Mouse (Mus musculus) G1E (cell line): ENCODE results near the gene Ddr2. TPM values are rescaled to one million over a fixed set of nuclear protein-coding genes. Genes with fewer than 3 reads are reported as not detected.
"Not testable (repeated sequence)": the region's sequence is repeated elsewhere in the genome, so short reads cannot be mapped to it uniquely, and the experiment has no call there.

ENCODE experiments used
- ATAC-seq: 2 replicates; pipeline ENCODE4 v1.8.0; 2016; ENCODE audit warnings: mild to moderate bottlenecking; ENCODE audit not compliant: insufficient number of reproducible peaks, poor library complexity, low FRiP score, severe bottlenecking; ENCODE audit errors: extremely low read depth
- DNase-seq: peaks from one replicate; pipeline ENCODE4 v3.0.0; 2012; ENCODE audit warnings: low spot score
- H3K27me3 ChIP-seq: 2 replicates; pipeline ENCODE4 v1.6.1; 2012; ENCODE audit warnings: mild to moderate bottlenecking, low read length, inconsistent platforms; ENCODE audit not compliant: insufficient read depth
- H3K36me3 ChIP-seq: replicated peaks from 2 replicates; pipeline ENCODE3; 2012; ENCODE audit warnings: mild to moderate bottlenecking, inconsistent platforms
- H3K4me1 ChIP-seq: 2 replicates; pipeline ENCODE4 v1.6.1; 2012; ENCODE audit warnings: low read depth, low read length, inconsistent platforms, mixed read lengths; ENCODE audit not compliant: insufficient read depth
- H3K4me3 ChIP-seq: 2 replicates; pipeline ENCODE4 v1.5.1; 2012; ENCODE audit warnings: low read depth, mild to moderate bottlenecking, inconsistent platforms, low read length, moderate library complexity, mixed read lengths
- H3K9me3 ChIP-seq: replicated peaks from 2 replicates; pipeline ENCODE4 v1.6.1; 2012; ENCODE audit warnings: inconsistent platforms
- CTCF ChIP-seq: IDR thresholded peaks from 2 replicates; pipeline ENCODE4 v1.5.1; 2012; ENCODE audit warnings: low read depth, low read length, inconsistent platforms, mixed read lengths
- GATA1 ChIP-seq: IDR thresholded peaks from 2 replicates; pipeline ENCODE4 v1.6.1; 2012; ENCODE audit warnings: borderline replicate concordance, low read length, inconsistent platforms, mixed read lengths
- GATA2 ChIP-seq: IDR thresholded peaks from 2 replicates; pipeline ENCODE4 v1.6.1; 2012; ENCODE audit warnings: low read depth, low read length, inconsistent platforms, borderline replicate concordance
- POLR2AphosphoS5 ChIP-seq: IDR thresholded peaks from 2 replicates; pipeline ENCODE4 v1.6.1; 2012; ENCODE audit warnings: low read depth, low read length, inconsistent platforms; ENCODE audit not compliant: insufficient replicate concordance
- TAL1 ChIP-seq: conservative IDR thresholded peaks from 2 replicates; pipeline ENCODE4 v1.6.1; 2012; ENCODE audit warnings: low read depth, low read length, inconsistent platforms, mixed read lengths
- polyA plus RNA-seq: library from polyadenylated mRNA; stranded (reverse); fragments of >175 nt; gene quantifications from 2 replicates; pipeline ENCODE4 v1.2.3, GENCODE M21; 2012
- total RNA-seq, 2 experiments: library from RNA; stranded (forward) in 1 of 2; stranded (reverse) in 1 of 2; fragments of 200-1000 nt in 1 of 2; fragments of >200 nt in 1 of 2; fragmentation: Nextera tagmentation in 1 of 2; gene quantifications; 2 replicates each; pipeline ENCODE4 v1.2.3; 2014 to 2017

Ddr2 gene
- total and polyA plus RNA-seq, 3 experiments: 0.05 to 0.08 TPM; not detected in 1

- no peak overlapping the region for H3K4me3 ChIP-seq
- H3K9me3 ChIP-seq: no peaks in the 10 kb centered on the region
- no peaks in the 10 kb centered on the region for H3K27me3 ChIP-seq
- H3K36me3 ChIP-seq: no peaks in the 10 kb centered on the region
- TF ChIP-seq GATA1 (no peak), GATA2 (no peak), CTCF (no peak), POLR2AphosphoS5 (no peak), TAL1 (no peak)
- no peaks in the 10 kb centered on the region for H3K4me1 ChIP-seq
- DNase-seq: no peak
- no peak for ATAC-seq
Measured at GRCm38 (mm10) chr1:170006516-170006915, 104.0 kb downstream of the Ddr2 start.

- Histone ChIP-seq H3K9me3 (no peaks in the 10 kb centered on the region), H3K4me1 (no peaks in the 10 kb centered on the region), H3K36me3 (no peaks in the 10 kb centered on the region), H3K4me3 (no peak overlapping the region), H3K27me3 (no peaks in the 10 kb centered on the region)
- no peak for DNase-seq
- ATAC-seq: no peak
- TF ChIP-seq GATA1: no peak
- TF ChIP-seq TAL1: no peak
- no peak for TF ChIP-seq POLR2AphosphoS5
- TF ChIP-seq GATA2: no peak
- no peak for TF ChIP-seq CTCF
Measured at GRCm38 (mm10) chr1:170005297-170005696, 105.3 kb downstream of the Ddr2 start.

- DNase-seq, ATAC-seq, H3K4me1 ChIP-seq, H3K36me3 ChIP-seq, H3K9me3 ChIP-seq, H3K27me3 ChIP-seq, H3K4me3 ChIP-seq: not testable (repeated sequence)
Measured at GRCm38 (mm10) chr1:169993901-169994300, 116.7 kb downstream of the Ddr2 start.

GRCm38 (mm10) chr1:169986166-169986565 is 124.4 kb downstream of the Ddr2 start:
- no peaks in the 10 kb centered on the region for H3K4me1 ChIP-seq
- no peak for DNase-seq
- ATAC-seq: no peak
- no peak for TF ChIP-seq POLR2AphosphoS5
- no peak for TF ChIP-seq GATA1
- no peak for TF ChIP-seq TAL1
- no peak for TF ChIP-seq GATA2
- TF ChIP-seq CTCF: no peak
- H3K36me3 ChIP-seq: no peaks in the 10 kb centered on the region
- H3K27me3 ChIP-seq: peaks cover 7% of the 10 kb centered on the region
- H3K9me3 ChIP-seq: no peaks in the 10 kb centered on the region
- no peak overlapping the region for H3K4me3 ChIP-seq

- Histone ChIP-seq H3K4me3 (no peak overlapping the region), H3K27me3 (peaks cover 12% of the 10 kb centered on the region), H3K36me3 (no peaks in the 10 kb centered on the region), H3K4me1 (no peaks in the 10 kb centered on the region), H3K9me3 (no peaks in the 10 kb centered on the region)
- no peak for DNase-seq
- no peak for TF ChIP-seq POLR2AphosphoS5
- TF ChIP-seq GATA2: no peak
- TF ChIP-seq GATA1: no peak
- TF ChIP-seq CTCF: no peak
- TF ChIP-seq TAL1: no peak
- no peak for ATAC-seq
Measured at GRCm38 (mm10) chr1:169977621-169978020, 132.9 kb downstream of the Ddr2 start.

- TF ChIP-seq CTCF: no peak
- no peak for TF ChIP-seq GATA2
- TF ChIP-seq POLR2AphosphoS5: no peak
- no peak for TF ChIP-seq TAL1
- TF ChIP-seq GATA1: no peak
- no peaks in the 10 kb centered on the region for H3K9me3 ChIP-seq
- ATAC-seq (no peak), DNase-seq (no peak)
- H3K36me3 ChIP-seq: peaks cover 4% of the 10 kb centered on the region
- H3K27me3 ChIP-seq: no peaks in the 10 kb centered on the region
- no peak overlapping the region for H3K4me3 ChIP-seq
- peaks cover 12% of the 10 kb centered on the region for H3K4me1 ChIP-seq
Measured at GRCm38 (mm10) chr1:169971998-169972397, 138.6 kb downstream of the Ddr2 start.

GRCm38 (mm10) chr1:169970936-169971335 is 139.6 kb downstream of the Ddr2 start:
- H3K4me1 ChIP-seq: peaks cover 14% of the 10 kb centered on the region
- no peaks in the 10 kb centered on the region for H3K9me3 ChIP-seq
- DNase-seq (no peak), ATAC-seq (no peak)
- no peak for TF ChIP-seq CTCF
- TF ChIP-seq GATA1: no peak
- TF ChIP-seq POLR2AphosphoS5: no peak
- no peak for TF ChIP-seq TAL1
- TF ChIP-seq GATA2: no peak
- H3K4me3 ChIP-seq: no peak overlapping the region
- H3K36me3 ChIP-seq: peaks cover 15% of the 10 kb centered on the region
- no peaks in the 10 kb centered on the region for H3K27me3 ChIP-seq
